Mouse (Mus musculus) urinary bladder, postnatal 14 days (tissue): ENCODE measurements around the gene Vsig10l.

ENCODE experiments used
- DNase-seq: peaks from one replicate; pipeline ENCODE4 v3.0.0; 2021; ENCODE audit warnings: low spot score

The Vsig10l gene

DNA sequence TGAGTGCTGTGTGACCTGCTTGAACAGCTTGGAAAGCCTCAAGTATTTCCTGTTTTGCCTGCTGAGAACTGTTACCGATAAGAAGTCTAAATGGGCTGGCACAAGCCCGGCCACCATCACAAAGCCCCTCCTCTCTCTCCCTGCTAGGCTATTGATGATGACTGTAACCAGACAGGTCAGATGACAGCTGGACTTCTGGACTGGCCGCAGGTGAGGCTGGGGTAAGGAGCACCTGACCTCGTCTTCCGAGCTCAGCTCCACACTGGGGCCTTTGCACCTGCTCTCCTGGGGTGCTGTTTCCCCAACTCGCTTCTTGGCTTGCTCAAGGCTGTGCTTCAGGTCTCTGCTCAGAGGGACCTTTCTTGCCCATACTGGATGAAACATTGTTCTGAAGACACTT is 8.6 kb upstream of the Vsig10l start:
- no peak for DNase-seq

DNA sequence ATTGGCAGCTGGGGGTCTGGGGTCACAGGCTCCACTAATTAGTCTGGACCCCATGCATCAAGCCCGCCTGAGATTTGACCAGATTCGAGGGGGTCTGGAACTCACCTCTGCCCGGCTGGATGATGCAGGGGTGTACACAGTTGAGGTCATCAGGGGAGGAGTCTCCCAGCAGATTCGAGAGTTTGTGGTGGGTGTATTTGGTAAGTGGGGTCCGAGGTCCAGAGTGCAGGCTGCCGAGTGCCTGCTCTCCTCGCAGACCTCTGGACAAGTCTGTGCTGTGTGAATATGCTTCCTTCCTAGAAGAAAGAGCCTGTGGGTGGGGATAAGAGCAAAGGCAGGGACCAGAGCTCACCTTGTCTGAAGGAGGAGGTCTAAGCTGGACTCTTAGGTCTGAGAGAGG is 1.0 kb downstream of the Vsig10l start:
- no peak for DNase-seq

DNA sequence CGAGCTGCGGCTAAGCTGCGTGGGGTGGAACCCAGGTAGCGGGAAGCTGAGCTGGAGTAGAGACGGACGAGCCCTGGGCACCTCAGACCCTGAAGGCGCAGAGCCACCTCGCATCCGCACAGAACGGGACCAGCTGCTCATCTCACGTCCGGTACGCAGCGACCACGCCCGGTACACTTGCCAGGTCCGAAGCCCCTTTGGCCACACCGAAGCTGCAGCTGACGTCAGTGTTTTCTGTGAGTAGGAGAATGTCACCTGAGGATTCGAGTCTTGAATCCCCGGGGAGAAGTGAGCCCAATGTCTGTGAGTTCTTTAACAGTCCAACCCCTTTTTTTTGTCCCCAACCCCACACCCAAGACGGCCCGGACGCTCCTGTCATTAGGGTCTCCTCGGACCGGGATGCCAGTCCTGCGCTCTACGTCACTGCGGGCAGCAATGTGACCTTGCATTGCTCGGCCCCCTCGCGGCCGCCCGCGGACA is 2.0 kb downstream of the Vsig10l start:
- DNase-seq, result no peak

GRCm38 (mm10) chr7:43465344-43466098 is 2.6 kb downstream of the Vsig10l start:
- DNase-seq, result peak; percentile 90

- peak; percentile 82 for DNase-seq
Measured at GRCm38 (mm10) chr7:43466099-43466694, 3.2 kb downstream of the Vsig10l start.

GRCm38 (mm10) chr7:43470373-43470772 is 7.4 kb downstream of the Vsig10l start:
- no peak for DNase-seq

- no peak for DNase-seq
Measured at GRCm38 (mm10) chr7:43475706-43476105, 12.8 kb downstream of the Vsig10l start.

GRCm38 (mm10) chr7:43476376-43476775 is 13.4 kb downstream of the Vsig10l start:
- no peak for DNase-seq

GRCm38 (mm10) chr7:43481191-43481590 is 18.2 kb downstream of the Vsig10l start:
- no peak for DNase-seq

- no peak for DNase-seq
Measured at GRCm38 (mm10) chr7:43482090-43482716, 19.3 kb downstream of the Vsig10l start.

DNA sequence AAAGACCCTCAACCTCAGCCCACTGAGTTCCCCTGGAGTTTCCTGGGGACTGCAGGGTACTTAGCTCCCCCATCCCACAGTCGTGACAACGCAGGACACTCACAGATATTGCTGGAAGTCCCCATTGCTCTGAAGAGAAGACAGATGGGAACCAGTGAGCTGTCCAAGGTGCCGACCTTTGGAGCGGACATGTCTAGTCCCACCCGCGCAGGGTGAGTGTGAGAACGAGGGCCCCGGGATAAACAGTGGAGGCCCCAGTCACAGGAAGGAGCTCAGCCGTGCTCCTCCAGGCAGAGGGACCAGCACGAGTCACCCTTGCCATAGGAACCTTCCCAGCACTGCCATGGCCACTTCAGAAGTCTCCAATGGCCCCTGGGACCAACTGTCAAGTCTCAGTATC is 20.3 kb downstream of the Vsig10l start:
- DNase-seq, result no peak

GRCm38 (mm10) chr7:43488646-43489045 is 25.7 kb downstream of the Vsig10l start:
- DNase-seq, result no peak

DNA sequence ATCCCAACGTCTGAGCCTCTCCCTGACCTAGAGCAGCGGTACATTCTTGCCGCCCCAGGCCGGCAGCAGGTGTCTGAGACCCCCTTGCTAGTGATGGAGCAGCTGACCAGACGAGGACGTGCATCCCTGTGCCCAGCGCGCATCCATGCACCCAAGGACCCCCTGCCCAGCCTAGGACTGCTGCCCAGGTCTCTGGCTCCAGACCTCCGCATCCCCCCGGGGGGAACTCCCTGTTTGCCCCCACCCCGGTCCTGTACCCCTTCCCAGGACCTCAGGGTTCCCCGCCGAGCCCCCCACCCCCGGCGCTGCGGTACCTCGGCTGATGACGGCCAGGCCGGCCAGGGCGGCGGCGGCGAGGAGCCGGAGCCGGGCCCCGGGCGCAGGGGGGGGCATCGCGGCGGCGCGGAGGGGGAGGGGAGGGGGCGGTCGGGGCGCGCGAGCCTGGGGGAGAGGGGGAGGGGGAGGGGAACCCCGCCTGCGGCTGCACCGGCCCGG is 26.7 kb downstream of the Vsig10l start, which contains the start of gene Iglon5:
Iglon5 (minus strand) TSS at position 445 of the 495 bp plus-strand sequence.
- DNase-seq, result no peak

DNA sequence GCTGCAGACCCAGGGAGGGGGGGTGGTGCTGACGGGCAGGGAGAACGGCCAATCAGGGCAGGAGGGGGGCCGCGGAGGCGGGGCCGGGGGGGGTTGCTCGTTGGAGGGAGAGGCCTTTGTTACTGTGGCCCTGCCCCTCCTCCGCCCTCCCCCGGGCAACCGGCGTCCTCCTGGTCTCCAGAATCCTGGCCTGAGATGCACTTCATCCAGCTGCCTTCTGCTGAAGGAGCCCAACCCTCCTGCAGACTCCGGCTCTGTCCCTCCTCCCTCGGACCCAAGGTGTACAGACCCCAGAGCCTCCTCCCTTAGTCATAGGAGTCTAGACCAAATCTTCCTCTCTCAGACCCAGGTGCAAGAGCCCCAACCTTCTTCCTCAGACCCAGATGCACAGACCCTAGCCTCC is 27.2 kb downstream of the Vsig10l start:
- DNase-seq, result peak; percentile 18

GRCm38 (mm10) chr7:43490861-43491260 is 27.9 kb downstream of the Vsig10l start:
- no peak for DNase-seq

DNA sequence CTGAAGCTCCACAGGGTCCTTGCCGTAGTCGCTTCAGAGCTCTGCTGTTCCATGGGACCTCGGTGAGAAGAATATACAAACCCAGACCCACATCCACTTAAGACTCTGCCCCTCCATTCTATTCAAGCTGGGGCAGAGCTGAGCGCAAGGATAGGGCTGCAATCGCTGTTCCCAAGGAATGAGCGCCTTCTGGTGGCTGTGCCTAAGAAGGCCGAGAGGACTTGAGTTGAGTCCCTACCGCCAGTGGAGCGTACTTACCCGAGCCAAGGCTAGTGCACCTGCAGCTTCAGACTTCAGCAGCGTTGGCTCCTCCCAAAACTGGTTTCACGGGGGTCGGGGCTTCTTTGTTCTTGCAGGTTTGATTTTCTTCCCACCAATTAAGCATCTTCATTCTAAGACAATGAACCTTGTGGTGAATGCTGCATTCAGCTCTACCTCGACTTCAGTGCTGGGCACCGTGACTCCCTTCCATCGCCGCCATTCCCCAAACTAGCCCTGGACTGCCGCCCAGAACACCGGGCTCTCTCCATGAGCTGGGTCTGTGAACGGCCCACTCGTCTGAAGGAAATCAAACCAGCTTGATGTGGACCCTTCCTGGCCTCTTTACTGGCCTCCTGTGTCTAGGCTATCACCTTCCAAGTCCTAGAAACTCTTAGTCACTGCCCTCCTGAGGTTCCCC is 32.5 kb downstream of the Vsig10l start:
- DNase-seq, result peak; percentile 34

DNA sequence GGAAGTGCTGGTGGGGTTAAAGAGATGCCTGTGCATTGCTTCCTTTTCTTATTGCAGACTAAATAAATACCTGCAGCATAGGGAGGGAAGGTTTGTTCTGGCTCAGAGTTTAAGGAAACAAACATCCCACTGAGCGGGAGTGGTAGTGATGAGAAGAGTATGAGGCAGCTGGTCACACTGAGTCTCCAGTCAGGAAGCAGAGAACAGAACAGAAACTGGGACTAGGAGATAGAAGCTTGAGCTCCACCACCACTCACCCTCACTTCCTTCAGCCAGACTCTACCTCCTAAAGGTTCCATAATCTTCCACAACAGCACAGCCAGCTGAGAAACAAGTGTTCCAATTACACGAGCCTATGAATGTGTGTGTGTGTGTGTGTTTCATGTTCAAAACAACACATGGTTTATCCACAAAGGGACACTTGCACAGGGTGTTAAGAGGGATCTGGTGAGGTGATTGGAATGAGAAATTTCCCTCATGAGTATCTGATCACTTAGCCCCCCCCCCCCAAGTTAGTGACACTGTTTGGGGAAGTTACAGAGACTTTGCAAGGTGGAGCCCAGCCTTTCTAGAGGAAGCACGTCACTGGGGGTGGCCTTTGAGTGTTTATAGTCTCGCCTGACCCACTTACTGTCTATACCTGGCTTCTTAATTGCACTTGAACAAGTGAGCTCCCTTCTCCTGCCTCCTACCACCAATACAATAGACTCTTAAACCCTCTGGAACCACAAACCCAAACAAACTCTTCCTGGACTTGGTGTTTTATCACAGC is 48.9 kb downstream of the Vsig10l start:
- no peak for DNase-seq

DNA sequence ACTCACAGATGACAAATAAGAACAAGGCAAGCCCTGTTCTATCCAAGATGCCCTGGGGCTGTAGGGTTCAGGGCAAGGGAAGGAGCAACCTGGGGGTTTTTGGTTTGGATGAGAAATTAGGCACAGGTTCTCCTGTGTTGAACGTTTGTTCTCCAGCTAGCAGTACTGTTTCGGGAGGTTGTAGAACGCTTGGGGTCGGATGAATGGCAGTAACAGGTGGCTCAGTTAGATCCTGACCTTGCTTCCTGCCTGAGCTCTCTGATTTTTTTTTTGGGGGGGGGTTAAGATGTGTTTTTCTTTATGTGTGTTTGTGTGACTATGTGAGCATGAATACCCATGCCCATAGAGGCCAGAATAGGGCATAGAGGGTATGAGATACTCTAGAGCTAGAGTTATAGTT is 49.6 kb downstream of the Vsig10l start:
- DNase-seq, result no peak

DNA sequence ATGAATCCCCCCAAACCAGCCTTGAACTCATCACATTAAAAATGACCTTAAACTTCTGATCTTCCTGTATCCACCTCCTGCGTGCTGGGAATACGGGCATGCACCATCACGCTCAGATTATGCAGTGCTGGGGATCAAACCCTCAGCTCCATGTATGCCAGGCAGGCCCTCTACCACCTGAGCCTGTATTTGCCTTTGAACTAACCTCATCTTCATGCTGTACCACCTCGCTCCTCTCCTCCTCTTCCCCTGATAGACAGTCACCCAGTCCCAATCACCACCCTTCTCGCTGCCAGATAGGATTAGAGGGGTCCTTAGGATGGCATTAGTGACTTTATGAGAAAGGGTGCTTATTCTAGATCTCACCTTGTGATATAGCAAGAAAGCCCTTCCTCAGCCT is 52.1 kb downstream of the Vsig10l start:
- no peak for DNase-seq

DNA sequence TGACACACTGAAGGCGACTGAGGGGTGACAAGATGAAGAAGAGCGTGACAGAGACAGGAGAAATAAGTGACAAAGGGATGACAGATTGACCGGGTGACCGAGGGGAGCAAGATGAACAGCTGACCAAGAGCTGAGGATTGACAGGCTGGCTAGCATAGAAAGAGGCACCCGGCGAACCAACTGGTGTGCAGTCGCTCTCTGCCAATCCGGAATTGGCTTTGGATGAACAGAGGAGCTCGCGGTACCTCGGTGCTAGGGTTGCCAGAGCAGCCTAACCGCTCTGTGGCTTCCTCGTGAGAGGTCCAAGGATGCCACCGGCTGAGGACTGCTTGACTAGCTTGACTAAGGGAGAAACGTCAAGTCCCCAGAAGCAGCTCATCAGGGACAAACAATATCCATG is 55.4 kb downstream of the Vsig10l start:
- DNase-seq, result no peak
